Mouse (Mus musculus) lung, adult 2 months (tissue): ENCODE measurements at regions not wholly inside any gene's neighbourhood (a gene's known extent, or its start where the extent isn't known, plus 50 kb on each side); places are given as distances from the start of the nearest gene placed in this dataset.

ENCODE experiments used
- CTCF ChIP-seq: fragments of 200-500 bp; IDR thresholded peaks from 2 replicates; pipeline ENCODE4 v1.5.1; 2011; ENCODE audit warnings: mild to moderate bottlenecking, low read length, control low read depth; ENCODE audit not compliant: insufficient read depth
- POLR2A ChIP-seq: fragments of 200-500 bp; IDR thresholded peaks from 2 replicates; pipeline ENCODE4 v1.6.1; 2011; ENCODE audit warnings: low read depth, mild to moderate bottlenecking, control low read depth, low read length, borderline replicate concordance; ENCODE audit errors: extremely low read depth

DNA sequence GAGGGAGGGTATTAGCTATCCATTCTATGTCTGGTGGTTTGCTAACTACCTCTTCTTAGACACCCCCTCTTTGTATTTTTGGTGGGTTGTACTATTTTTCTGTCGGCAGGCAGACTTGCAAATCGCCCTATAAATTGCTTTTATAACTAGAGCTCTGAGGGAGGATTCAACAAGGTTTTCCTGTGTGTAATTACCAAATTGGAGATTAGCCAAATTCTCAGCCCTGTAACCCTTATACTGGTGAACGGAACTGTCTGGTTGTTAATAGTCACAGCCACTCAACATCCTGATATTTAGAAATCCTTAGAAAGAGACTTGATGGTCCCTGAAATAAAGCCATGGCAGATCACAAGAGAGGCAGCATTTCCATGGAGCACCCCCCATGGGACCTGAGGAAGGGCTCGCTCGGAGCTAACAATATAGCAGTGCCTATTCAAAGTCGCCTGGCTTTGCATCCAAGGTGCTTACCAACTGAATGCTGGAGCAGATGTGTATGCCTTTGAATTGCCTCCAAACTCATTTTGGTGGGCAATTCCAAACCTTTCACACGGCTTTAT is 333.0 kb downstream of the Nedd1 start:
- TF ChIP-seq CTCF (no peak), POLR2A (no peak)
